In the genomic region with DNA sequence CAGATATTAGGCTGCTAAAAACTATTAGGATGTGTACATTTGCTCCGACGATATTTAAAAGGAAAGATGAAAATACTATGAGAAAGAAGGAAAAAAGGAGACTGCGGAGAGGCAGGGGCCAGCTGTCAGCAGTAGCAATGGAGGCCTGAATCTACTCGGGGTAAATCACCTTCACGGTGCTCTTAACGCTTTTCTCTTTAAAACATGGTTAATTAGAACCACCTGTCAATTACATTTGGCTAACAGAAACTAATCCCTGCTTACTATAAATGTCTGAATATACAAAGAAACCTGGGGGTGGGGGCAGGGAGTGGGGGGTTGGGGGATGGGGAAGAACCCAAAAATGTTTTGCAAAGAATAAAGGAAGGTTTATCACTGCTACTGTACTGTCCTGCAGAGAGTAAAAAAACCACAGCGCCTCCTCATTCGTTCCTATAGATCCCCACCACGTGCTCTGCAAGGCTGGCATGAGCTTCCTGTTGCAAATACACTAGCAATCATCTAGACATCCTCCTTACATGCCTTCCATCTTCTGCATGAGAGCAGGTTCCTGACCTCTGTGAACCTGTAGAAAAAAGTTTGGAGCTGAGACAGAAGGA, we compare ENCODE assay signal across 13 mouse cellular contexts.
"Had no signal": no experiment of that assay in that cellular context is flagged by ENCODE, and none has a peak within 500 bp of the region (broad histone marks: within the 10 kb centered on the region; RNA-seq: fewer than 3 reads in every experiment).

No protein-coding gene starts in this region.

- H3K27me3 ChIP-seq: lung, embryonic 15.5 days; megakaryocyte, embryonic 14.5 days had no signal

- H3K9me3 ChIP-seq: liver, embryonic 13.5 days; lung, embryonic 15.5 days; megakaryocyte, embryonic 14.5 days had no signal

- H3K9ac ChIP-seq: liver, embryonic 13.5 days; liver, postnatal 0 days; lung, embryonic 15.5 days had no signal

- H3K4me2 ChIP-seq: liver, embryonic 13.5 days; lung, embryonic 15.5 days; midbrain, embryonic 11.5 days had no signal

- H3K27ac ChIP-seq: layer of hippocampus, adult 2 months; liver, embryonic 13.5 days; lung, embryonic 15.5 days; macrophage had no signal

- H3K4me3 ChIP-seq: layer of hippocampus, adult 2 months; liver, embryonic 13.5 days; lung, embryonic 15.5 days; megakaryocyte, embryonic 14.5 days had no signal

- H3K36me3 ChIP-seq: liver, embryonic 13.5 days; lung, embryonic 15.5 days had no signal

- H3K4me1 ChIP-seq: liver, embryonic 13.5 days; lung, embryonic 15.5 days; megakaryocyte, embryonic 14.5 days had no signal

- DNase-seq: kidney, postnatal 10 days; kidney, postnatal 4 days; liver; liver, embryonic 13.5 days; lung, postnatal 14 days; right cerebral cortex, postnatal 14 days; thymus, postnatal 36 days had no signal
